Comparison of ENCODE assay signal across 12 mouse cellular contexts in genomic region chr7:113688231-113688669, GRCm38 (mm10).
A peak's percentile ranks its signal among the peaks of the same experiment; 100 is the strongest.
DNase-seq lines count a peak whose midpoint lies in the region; ATAC-seq and TF ChIP-seq lines count a peak whose summit lies in the region.
"Had no signal": no experiment of that assay in that cellular context is flagged by ENCODE, and none has a peak within 500 bp of the region (broad histone marks: within the 10 kb centered on the region; RNA-seq: fewer than 3 reads in every experiment).

No protein-coding gene starts in this region.

- no peaks in the 10 kb centered on the region for H3K9me3 ChIP-seq in heart, embryonic 16.5 days (replicated peaks; ENCODE audit: control insufficient read depth, low read length)
- no peaks in the 10 kb centered on the region for H3K9me3 ChIP-seq in midbrain, embryonic 12.5 days
- no peaks in the 10 kb centered on the region for H3K9me3 ChIP-seq in midbrain, embryonic 16.5 days (replicated peaks; ENCODE audit: control insufficient read depth, low read length, poor library complexity, severe bottlenecking)
- no peaks in the 10 kb centered on the region for H3K9me3 ChIP-seq in intestine, embryonic 14.5 days (ENCODE audit: control insufficient read depth, low read length)

- 0 out of 2 replicates have a peak, but pooled peaks have one; percentile 28 for ATAC-seq in heart, embryonic 16.5 days (replicated peaks; ENCODE audit: extremely low read depth, insufficient read depth, low FRiP score)
- ATAC-seq in midbrain, embryonic 12.5 days (ENCODE audit: low FRiP score, low read depth) = peak; percentile 23; the same call in 1 of the 2 replicates
- ATAC-seq in midbrain, embryonic 16.5 days = no peak
- peak; percentile 66 for ATAC-seq in intestine, embryonic 14.5 days (replicated peaks; ENCODE audit: low FRiP score, low TSS enrichment, low read depth)
- ATAC-seq: CD4-positive, CD25-positive, alpha-beta regulatory T cell, adult 4 months had no signal

- no peak overlapping the region for H3K9ac ChIP-seq in heart, embryonic 16.5 days (ENCODE audit: low read length)
- H3K9ac ChIP-seq in midbrain, embryonic 12.5 days (replicated peaks) = no peak overlapping the region
- no peak overlapping the region for H3K9ac ChIP-seq in midbrain, embryonic 16.5 days (ENCODE audit: low read depth, low read length)
- no peak overlapping the region for H3K9ac ChIP-seq in intestine, embryonic 14.5 days (ENCODE audit: low read length)
- H3K9ac ChIP-seq: liver, embryonic 14.5 days had no signal

- 28% methylated on average over 8 of the region's 8 CpGs for WGBS in heart, embryonic 16.5 days
- WGBS in midbrain, embryonic 12.5 days = 63% methylated on average over 8 of the region's 8 CpGs
- 64% methylated on average over 8 of the region's 8 CpGs for WGBS in midbrain, embryonic 16.5 days
- WGBS in intestine, embryonic 14.5 days = 36% methylated on average over 8 of the region's 8 CpGs

- H3K4me2 ChIP-seq in heart, embryonic 16.5 days (ENCODE audit: low read depth, low read length) = no peak overlapping the region
- H3K4me2 ChIP-seq in midbrain, embryonic 12.5 days (replicated peaks) = no peak overlapping the region
- H3K4me2 ChIP-seq in midbrain, embryonic 16.5 days (ENCODE audit: low read length) = no peak overlapping the region
- no peak overlapping the region for H3K4me2 ChIP-seq in intestine, embryonic 14.5 days (ENCODE audit: low read length)

- no peaks in the 10 kb centered on the region for H3K27me3 ChIP-seq in heart, embryonic 16.5 days (ENCODE audit: control insufficient read depth, insufficient read depth, low read length)
- H3K27me3 ChIP-seq in midbrain, embryonic 12.5 days = no peaks in the 10 kb centered on the region; the same call in 1 of the 2 replicates
- H3K27me3 ChIP-seq in midbrain, embryonic 16.5 days (ENCODE audit: control insufficient read depth, insufficient read depth, low read depth, low read length) = no peaks in the 10 kb centered on the region
- no peaks in the 10 kb centered on the region for H3K27me3 ChIP-seq in intestine, embryonic 14.5 days (replicated peaks; ENCODE audit: control insufficient read depth, insufficient read depth, low read length)

- H3K4me1 ChIP-seq in heart, embryonic 16.5 days (ENCODE audit: control insufficient read depth, insufficient read depth, low read length) = 0 out of 2 replicates have a peak, but pooled peaks cover 4% of the 10 kb centered on the region
- peaks cover 8% of the 10 kb centered on the region; the same call in 1 of the 2 replicates for H3K4me1 ChIP-seq in midbrain, embryonic 12.5 days
- no peaks in the 10 kb centered on the region for H3K4me1 ChIP-seq in midbrain, embryonic 16.5 days (ENCODE audit: control insufficient read depth, insufficient read depth, low read length)
- no peaks in the 10 kb centered on the region for H3K4me1 ChIP-seq in intestine, embryonic 14.5 days (replicated peaks; ENCODE audit: control insufficient read depth, insufficient read depth, low read length)

- no peak for TF ChIP-seq CTCF in gastrocnemius, adult 2 months (IDR thresholded peaks at IDR 0.05)

- no peak overlapping the region for H3K4me3 ChIP-seq in heart, embryonic 16.5 days (ENCODE audit: low read length)
- H3K4me3 ChIP-seq in midbrain, embryonic 12.5 days = no peak overlapping the region
- H3K4me3 ChIP-seq in midbrain, embryonic 16.5 days (ENCODE audit: low read depth, low read length) = no peak overlapping the region
- H3K4me3 ChIP-seq in intestine, embryonic 14.5 days (ENCODE audit: low read depth, low read length) = no peak overlapping the region
- H3K4me3 ChIP-seq in gastrocnemius, adult 2 months = no peak overlapping the region

- no peaks in the 10 kb centered on the region for H3K36me3 ChIP-seq in heart, embryonic 16.5 days (ENCODE audit: control insufficient read depth, insufficient read depth)
- H3K36me3 ChIP-seq in midbrain, embryonic 12.5 days = no peaks in the 10 kb centered on the region
- no peaks in the 10 kb centered on the region for H3K36me3 ChIP-seq in midbrain, embryonic 16.5 days (ENCODE audit: control insufficient read depth, insufficient read depth, low read length)
- H3K36me3 ChIP-seq in intestine, embryonic 14.5 days (ENCODE audit: control insufficient read depth, insufficient read depth, low read length) = no peaks in the 10 kb centered on the region

- no peak overlapping the region for H3K27ac ChIP-seq in heart, embryonic 16.5 days (ENCODE audit: low read length)
- 0 out of 2 replicates have a peak overlapping the region, but pooled peaks have one; percentile 17 for H3K27ac ChIP-seq in midbrain, embryonic 12.5 days (replicated peaks)
- no peak overlapping the region for H3K27ac ChIP-seq in midbrain, embryonic 16.5 days (ENCODE audit: low read length)
- no peak overlapping the region for H3K27ac ChIP-seq in intestine, embryonic 14.5 days (ENCODE audit: low read depth)
- no peak overlapping the region for H3K27ac ChIP-seq in gastrocnemius, adult 2 months
- H3K27ac ChIP-seq: liver, embryonic 14.5 days had no signal

- no peak for DNase-seq in heart, postnatal 10 days
- no peak for DNase-seq in intestine, embryonic 14.5 days (ENCODE audit: low spot score)
- DNase-seq in telencephalon, adult 2 months (ENCODE audit: low read depth, low spot score) = peak; percentile 32
- no peak for DNase-seq in cerebellum, adult 9-10 months
- DNase-seq in gastrocnemius, adult 2 months = no peak
- DNase-seq: cerebellum, adult 11-12 months; kidney, postnatal 14 days had no signal

- intact Hi-C loops in heart, postnatal 10 days (cut with DNase I) = no loop called here
- intact Hi-C loops in gastrocnemius, adult 2 months (cut with DNase I) = no loop called here
